ENCODE assay signal across 12 mouse cellular contexts in the genomic region with DNA sequence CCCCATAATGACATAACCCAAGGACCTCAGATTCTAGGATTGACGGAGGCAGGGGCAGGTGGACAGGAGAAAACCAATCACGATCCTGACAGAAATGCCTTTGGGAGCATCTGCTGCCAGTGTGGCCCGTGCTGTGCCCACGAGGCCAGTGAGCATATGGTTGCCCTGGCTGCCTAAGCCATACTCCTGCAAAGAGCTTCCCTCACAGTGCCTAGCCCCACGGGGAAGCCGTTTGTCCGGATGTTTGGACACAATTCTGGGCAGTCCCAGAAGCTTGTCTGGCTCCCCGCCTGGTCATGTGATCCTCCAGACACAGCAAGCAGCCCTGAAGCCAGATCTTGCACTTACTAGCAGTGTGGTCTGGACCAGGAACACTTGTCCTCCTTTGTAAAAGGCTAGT. TPM values are rescaled to one million over a fixed set of nuclear protein-coding genes. Genes with fewer than 3 reads are reported as not detected.
DNase-seq lines count a peak whose midpoint lies in the region; ATAC-seq and TF ChIP-seq lines count a peak whose summit lies in the region.
"Had no signal": no experiment of that assay in that cellular context is flagged by ENCODE, and none has a peak within 500 bp of the region (broad histone marks: within the 10 kb centered on the region; RNA-seq: fewer than 3 reads in every experiment).

No protein-coding gene starts in this region.

- H3K4me1 ChIP-seq in heart, adult 2 months (ENCODE audit: control insufficient read depth, insufficient read depth, low read length), result no peaks in the 10 kb centered on the region
- H3K4me1 ChIP-seq in heart, embryonic 12.5 days (replicated peaks), result 0 out of 2 replicates have a peak, but pooled peaks cover 2% of the 10 kb centered on the region

- ATAC-seq in heart, embryonic 12.5 days (ENCODE audit: insufficient number of reproducible peaks, low FRiP score), result no peak

- no peaks in the 10 kb centered on the region for H3K79me2 ChIP-seq in heart, adult 2 months (replicated peaks; ENCODE audit: control insufficient read depth, insufficient read depth, low read length)
- no peaks in the 10 kb centered on the region for H3K79me2 ChIP-seq in C2C12 (ENCODE audit: control insufficient read depth, insufficient read depth)

- TF ChIP-seq EP300 in heart, adult 2 months (IDR thresholded peaks at IDR 0.05; ENCODE audit: insufficient read depth, low read depth, low read length), result no peak

- H3K9ac ChIP-seq in heart, adult 2 months (ENCODE audit: low read depth, low read length), result no peak overlapping the region
- no peak overlapping the region for H3K9ac ChIP-seq in heart, embryonic 12.5 days

- TF ChIP-seq POLR2A in heart, adult 2 months (IDR thresholded peaks at IDR 0.05; ENCODE audit: insufficient read depth, low read depth, low read length), result no peak

- no peak overlapping the region for H3K4me3 ChIP-seq in heart, adult 2 months
- H3K4me3 ChIP-seq in heart, embryonic 12.5 days, result no peak overlapping the region
- no peak overlapping the region for H3K4me3 ChIP-seq in C2C12 (ENCODE audit: insufficient read depth, poor library complexity, severe bottlenecking)
- H3K4me3 ChIP-seq: forebrain, embryonic 10.5 days; midbrain, embryonic 10.5 days had no signal

- intact Hi-C loops in heart, adult 2 months (cut with DNase I), result loop anchor here (2.0 kb wide), 1 partner anchor 80 kb away; the partner anchor contains the start of gene Rptor

- WGBS in heart, adult 2 months, result 57% methylated on average over 8 of the region's 8 CpGs
- WGBS in heart, embryonic 12.5 days, result 75% methylated on average over 8 of the region's 8 CpGs

- no peaks in the 10 kb centered on the region for H3K36me3 ChIP-seq in heart, adult 2 months (ENCODE audit: control insufficient read depth, insufficient read depth, low read length)
- H3K36me3 ChIP-seq in heart, embryonic 12.5 days, result no peaks in the 10 kb centered on the region
- no peaks in the 10 kb centered on the region for H3K36me3 ChIP-seq in C2C12 (ENCODE audit: control insufficient read depth, insufficient read depth)
- H3K36me3 ChIP-seq: forebrain, embryonic 10.5 days; midbrain, embryonic 10.5 days had no signal

- H3K79me3 ChIP-seq in C2C12 (ENCODE audit: low read depth), result no peaks in the 10 kb centered on the region

- no peak for TF ChIP-seq CTCF in heart, adult 2 months (IDR thresholded peaks at IDR 0.05)
- TF ChIP-seq CTCF in C2C12 (IDR thresholded peaks at IDR 0.05; ENCODE audit: control insufficient read depth, insufficient read depth, insufficient read length), result no peak

- H3ac ChIP-seq in C2C12 (ENCODE audit: control insufficient read depth, insufficient read length, low read depth), result no peak overlapping the region

- H3K27me3 ChIP-seq in heart, adult 2 months (ENCODE audit: control insufficient read depth, insufficient read depth, low read length), result no peaks in the 10 kb centered on the region
- 0 out of 2 replicates have a peak, but pooled peaks cover 5% of the 10 kb centered on the region for H3K27me3 ChIP-seq in heart, embryonic 12.5 days (replicated peaks)
- no peaks in the 10 kb centered on the region for H3K27me3 ChIP-seq in C2C12 (ENCODE audit: control insufficient read depth, insufficient read depth, insufficient read length)

- peak; percentile 39 to 51 for DNase-seq in heart, adult 2 months
- peak; percentile 99 for DNase-seq in brain, adult 2 months (ENCODE audit: low read depth, low spot score)
- peak; percentile 29 to 40 for DNase-seq in heart, adult 9 months (ENCODE audit: low spot score in 2 of 2)
- no peak for DNase-seq in embryo, embryonic 11 days
- DNase-seq in T-cell, adult 2 months (ENCODE audit: low spot score), result no peak
- no peak for DNase-seq in right cerebral cortex, adult 2 months (ENCODE audit: low spot score in 2 of 2)
- DNase-seq: thymus, adult 2 months had no signal

- no peak overlapping the region for H3K4me2 ChIP-seq in heart, embryonic 12.5 days

- H3K27ac ChIP-seq in heart, adult 2 months, result no peak overlapping the region
- H3K27ac ChIP-seq in heart, embryonic 12.5 days (ENCODE audit: poor library complexity, severe bottlenecking), result no peak overlapping the region
- H3K27ac ChIP-seq: forebrain, embryonic 10.5 days; midbrain, embryonic 10.5 days had no signal

- no peaks in the 10 kb centered on the region for H3K9me3 ChIP-seq in heart, embryonic 12.5 days (replicated peaks)
- H3K9me3 ChIP-seq: forebrain, embryonic 10.5 days; midbrain, embryonic 10.5 days had no signal

TF ChIP-seq in C2C12, 6 proteins besides CTCF, POLR2A, EP300 and RAD21:
- no peak for TF ChIP-seq MYOD1 (IDR thresholded peaks at IDR 0.05; ENCODE audit: control insufficient read depth, insufficient read length, low read depth)
- TF ChIP-seq USF1 (IDR thresholded peaks at IDR 0.05; ENCODE audit: low read depth), result peak; percentile 13
TF ChIP-seq in C2C12: peak in this region for 1.

RNA-seq across cellular contexts. Expression of gene Nptx1, which starts 24.8 kb away (rescaled TPM):
- total RNA-seq in heart, adult 2 months (2021), result under 1 TPM; 0.09 to 0.23 TPM
- 0.12 and 0.16 TPM in 2 replicates for polyA plus RNA-seq in heart, adult 2 months (2012; rRNA removed)
- 1.8 and 2.1 TPM in 2 replicates for polyA plus RNA-seq in heart, embryonic 12.5 days (2016; fragmentation: Nextera tagmentation; extraction: Ambion mirVana)
- polyA plus RNA-seq in C2C12 (2012; fragmentation: generic; extraction: Trizol), result 30.2 TPM
- total RNA-seq: neutrophil, adult 5-6 weeks had no signal

RNA-seq across cellular contexts. Expression of gene Endov, which starts 31.6 kb away (rescaled TPM):
- 1 to 10 TPM; 6.9 to 7.3 TPM for total RNA-seq in heart, adult 2 months (2021)
- 6.9 and 8.3 TPM in 2 replicates for polyA plus RNA-seq in heart, adult 2 months (2012; rRNA removed)
- polyA plus RNA-seq in heart, embryonic 12.5 days (2016; fragmentation: Nextera tagmentation; extraction: Ambion mirVana), result 12.9 and 14.7 TPM in 2 replicates
- polyA plus RNA-seq in C2C12 (2012; fragmentation: generic; extraction: Trizol), result 18.4 TPM

Comparison
In these comparisons a context has a peak if more than half of its experiments do, and no peak if none do; other contexts are left out.
1. DNase-seq: peak in heart, adult 2 months (2 of 2), brain, adult 2 months (single experiment) and heart, adult 9 months (2 of 2); none in embryo, embryonic 11 days (single experiment), T-cell, adult 2 months (single experiment) and right cerebral cortex, adult 2 months (0 of 2).